Mouse (Mus musculus) MEL (cell line): Measurements from ENCODE around the gene Arap1. TPM values are rescaled to one million over a fixed set of nuclear protein-coding genes. Genes with fewer than 3 reads are reported as not detected.

Experiments used
- DNase-seq: peaks from one replicate; pipeline ENCODE4 v3.0.0; 2011; ENCODE audit warnings: low read depth, low spot score
- H3K27ac ChIP-seq: 2 replicates; pipeline ENCODE4 v1.5.1; 2012; ENCODE audit warnings: low read depth, mild to moderate bottlenecking, control low read depth, low read length, moderate library complexity; ENCODE audit not compliant: control insufficient read depth
- H3K27me3 ChIP-seq, 2 experiments: fragments of 150-350 bp in 1 of 2; sonication (generic) in 1 of 2; 2 replicates each; pipeline ENCODE4 v1.6.1; 2012; ENCODE audit warnings: low read length in 2 of 2, mild to moderate bottlenecking in 2 of 2, improper control_type of control experiment in 1 of 2, moderate library complexity in 1 of 2; ENCODE audit not compliant: insufficient read depth in 2 of 2, control insufficient read depth in 1 of 2
- H3K36me3 ChIP-seq, 2 experiments: 2 replicates each; pipeline ENCODE4 v1.6.1; 2012 to 2014; ENCODE audit warnings: low read length in 2 of 2, improper control_type of control experiment in 1 of 2, inconsistent platforms in 1 of 2, mild to moderate bottlenecking in 1 of 2; ENCODE audit not compliant: insufficient read depth in 2 of 2, control insufficient read depth in 1 of 2
- H3K4me1 ChIP-seq, 2 experiments: fragments of 150-350 bp in 1 of 2; sonication (generic) in 1 of 2; 2 replicates each; pipeline ENCODE4 v1.6.1; 2012; ENCODE audit warnings: low read length in 2 of 2, improper control_type of control experiment in 1 of 2, mild to moderate bottlenecking in 1 of 2; ENCODE audit not compliant: insufficient read depth in 2 of 2, control insufficient read depth in 1 of 2
- H3K4me3 ChIP-seq, 2 experiments: fragments of 150-350 bp in 1 of 2; sonication (generic) in 1 of 2; 2 replicates each; pipeline ENCODE4 v1.5.1; 2012; ENCODE audit warnings: low read depth in 2 of 2, low read length in 2 of 2, mild to moderate bottlenecking in 2 of 2, moderate library complexity in 2 of 2, control low read depth in 1 of 2, improper control_type of control experiment in 1 of 2; ENCODE audit not compliant: control insufficient read depth in 1 of 2, insufficient read depth in 1 of 2
- H3K79me2 ChIP-seq: 2 replicates; pipeline ENCODE4 v1.6.1; 2012; ENCODE audit warnings: mild to moderate bottlenecking, low read length, moderate library complexity; ENCODE audit not compliant: control insufficient read depth, poor library complexity, insufficient read depth
- H3K9ac ChIP-seq: 2 replicates; pipeline ENCODE4 v1.6.1; 2012; ENCODE audit warnings: low read depth, mild to moderate bottlenecking, control low read depth, low read length, moderate library complexity; ENCODE audit not compliant: control insufficient read depth, poor library complexity, severe bottlenecking
- H3K9me3 ChIP-seq: fragments of 150-350 bp; sonication (generic); replicated peaks from 2 replicates; pipeline ENCODE4 v1.6.1; 2012; ENCODE audit warnings: mild to moderate bottlenecking, low read length, improper control_type of control experiment, moderate library complexity; ENCODE audit not compliant: insufficient read depth
- CHD2 ChIP-seq: IDR thresholded peaks from 2 replicates; pipeline ENCODE4 v1.6.1; 2011; ENCODE audit warnings: low read length, improper control_type of control experiment
- CTCF ChIP-seq, 3 experiments: IDR thresholded peaks in 2 of 3; conservative IDR thresholded peaks in 1 of 3; 2 replicates each; pipeline ENCODE4 v1.5.1; 2011 to 2012; ENCODE audit warnings: low read length in 3 of 3, low read depth in 2 of 3, mild to moderate bottlenecking in 2 of 3, improper control_type of control experiment in 1 of 3, inconsistent platforms in 1 of 3, mixed read lengths in 1 of 3, moderate library complexity in 1 of 3; ENCODE audit not compliant: control insufficient read depth in 1 of 3, insufficient read depth in 1 of 3, poor library complexity in 1 of 3, severe bottlenecking in 1 of 3
- EP300 ChIP-seq, 2 experiments: IDR thresholded peaks; 2 replicates each; pipeline ENCODE4 v1.6.1; 2011; ENCODE audit warnings: improper control_type of control experiment in 2 of 2, low read length in 2 of 2, low read depth in 1 of 2, mild to moderate bottlenecking in 1 of 2
- ETS1 ChIP-seq: IDR thresholded peaks from 2 replicates; pipeline ENCODE4 v1.6.1; 2012; ENCODE audit warnings: low read depth, mild to moderate bottlenecking, inconsistent platforms, low read length, improper control_type of control experiment, moderate library complexity
- JUND ChIP-seq: IDR thresholded peaks from 2 replicates; pipeline ENCODE4 v1.6.1; 2011; ENCODE audit warnings: low read depth, mild to moderate bottlenecking, improper control_type of control experiment, low read length
- KAT2A ChIP-seq: conservative IDR thresholded peaks from 2 replicates; pipeline ENCODE4 v1.6.1; 2012; ENCODE audit warnings: low read depth, low read length, improper control_type of control experiment, inconsistent platforms
- MAX ChIP-seq: IDR thresholded peaks from 2 replicates; pipeline ENCODE4 v1.6.1; 2011; ENCODE audit warnings: low read length, improper control_type of control experiment
- MAZ ChIP-seq: IDR thresholded peaks from 2 replicates; pipeline ENCODE4 v1.6.1; 2012; ENCODE audit warnings: low read depth, mild to moderate bottlenecking, inconsistent platforms, low read length, improper control_type of control experiment
- MEF2A ChIP-seq: IDR thresholded peaks from 2 replicates; pipeline ENCODE4 v1.6.1; 2014; ENCODE audit warnings: low read depth, mild to moderate bottlenecking, inconsistent platforms, low read length, improper control_type of control experiment; ENCODE audit not compliant: poor library complexity, insufficient replicate concordance, severe bottlenecking; ENCODE audit errors: extremely low read depth
- MYC ChIP-seq: IDR thresholded peaks from 2 replicates; pipeline ENCODE4 v1.6.1; 2011; ENCODE audit warnings: low read depth, mild to moderate bottlenecking, low read length, improper control_type of control experiment, moderate library complexity
- NELFE ChIP-seq: IDR thresholded peaks from 2 replicates; pipeline ENCODE4 v1.6.1; 2011; ENCODE audit warnings: low read depth, low read length, improper control_type of control experiment
- NRF1 ChIP-seq: IDR thresholded peaks from 2 replicates; pipeline ENCODE4 v1.6.1; 2014; ENCODE audit warnings: low read depth, mild to moderate bottlenecking, inconsistent platforms, low read length, improper control_type of control experiment, moderate library complexity; ENCODE audit not compliant: poor library complexity, insufficient read depth, severe bottlenecking
- POLR2A ChIP-seq, 2 experiments: IDR thresholded peaks; 2 replicates each; pipeline ENCODE4 v1.6.1; 2011 to 2012; ENCODE audit warnings: low read length in 2 of 2, mild to moderate bottlenecking in 2 of 2, control low read depth in 1 of 2, improper control_type of control experiment in 1 of 2, low read depth in 1 of 2, moderate library complexity in 1 of 2; ENCODE audit not compliant: control insufficient read depth in 1 of 2, insufficient read depth in 1 of 2, poor library complexity in 1 of 2
- POLR2AphosphoS2 ChIP-seq: IDR thresholded peaks from 2 replicates; pipeline ENCODE4 v1.6.1; 2011; ENCODE audit warnings: low read length, improper control_type of control experiment
- POLR2AphosphoS5 ChIP-seq: IDR thresholded peaks from 2 replicates; pipeline ENCODE4 v1.6.1; 2012; ENCODE audit warnings: low read depth, borderline replicate concordance, mild to moderate bottlenecking, inconsistent platforms, low read length, moderate library complexity, mixed read lengths
- SIN3A ChIP-seq: IDR thresholded peaks from 2 replicates; pipeline ENCODE4 v1.6.1; 2012; ENCODE audit warnings: low read length, improper control_type of control experiment, inconsistent platforms
- SMC3 ChIP-seq: IDR thresholded peaks from 2 replicates; pipeline ENCODE4 v1.6.1; 2011; ENCODE audit warnings: low read depth, low read length, improper control_type of control experiment
- TBP ChIP-seq: IDR thresholded peaks from 2 replicates; pipeline ENCODE4 v1.8.0; 2011; ENCODE audit warnings: low read depth, low read length, improper control_type of control experiment
- TCF12 ChIP-seq: IDR thresholded peaks from 2 replicates; pipeline ENCODE4 v1.6.1; 2014; ENCODE audit warnings: low read depth, mild to moderate bottlenecking, inconsistent platforms, low read length, improper control_type of control experiment, moderate library complexity
- USF1 ChIP-seq: IDR thresholded peaks from 2 replicates; pipeline ENCODE4 v1.6.1; 2014; ENCODE audit warnings: low read depth, mild to moderate bottlenecking, inconsistent platforms, low read length, improper control_type of control experiment, moderate library complexity
- ZC3H11A ChIP-seq: IDR thresholded peaks from 2 replicates; pipeline ENCODE4 v1.6.1; 2012; ENCODE audit warnings: low read depth, mild to moderate bottlenecking, inconsistent platforms, low read length, improper control_type of control experiment
- ZKSCAN1 ChIP-seq: IDR thresholded peaks from 2 replicates; pipeline ENCODE4 v1.6.1; 2012; ENCODE audit warnings: low read depth, mild to moderate bottlenecking, inconsistent platforms, low read length, improper control_type of control experiment, moderate library complexity
- ZMIZ1 ChIP-seq: IDR thresholded peaks from 2 replicates; pipeline ENCODE4 v1.6.1; 2012; ENCODE audit warnings: low read depth, mild to moderate bottlenecking, inconsistent platforms, low read length, improper control_type of control experiment, moderate library complexity
- polyA plus RNA-seq, 2 experiments: library from polyadenylated mRNA; stranded (reverse) in 1 of 2; unstranded in 1 of 2; fragments of >175 nt in 1 of 2; fragments of >200 nt in 1 of 2; gene quantifications; 2 replicates each; pipeline versions ENCODE4 v1.2.1 to v1.2.4; 2012; ENCODE audit warnings: low replicate concordance in 2 of 2, low read depth in 1 of 2; ENCODE audit not compliant: insufficient read length in 2 of 2, insufficient read depth in 1 of 2, missing spikeins in 1 of 2
- total RNA-seq: library from RNA; depleted of rRNA; stranded (reverse); fragments of 300-350 nt; gene quantifications from 2 replicates; pipeline ENCODE4 v1.2.3, GENCODE M21; 2012

Arap1 gene
- total and polyA plus RNA-seq, 3 experiments = 13.6 to 27.1 TPM; not detected in 1

DNA sequence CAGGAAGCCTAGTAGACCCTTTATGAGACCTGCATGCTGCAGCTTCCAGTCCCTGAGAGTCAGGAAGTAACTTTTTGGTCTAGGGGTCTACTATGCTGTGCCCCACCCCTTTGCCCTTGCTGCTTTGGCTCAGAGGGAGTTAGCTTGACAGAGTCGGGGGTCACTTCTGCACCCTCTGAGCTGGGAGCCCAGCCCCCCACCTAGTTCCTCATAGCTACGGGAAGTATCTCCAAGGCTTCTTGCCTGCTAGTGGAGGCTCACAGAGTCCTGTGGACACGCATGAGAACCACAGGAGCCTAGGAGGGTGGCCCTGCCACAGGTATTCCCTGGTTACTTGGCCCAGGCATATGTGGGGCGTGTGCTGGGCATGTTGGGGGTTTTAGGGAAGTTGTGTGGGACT, 13.2 kb downstream of the Arap1 start:
- Histone ChIP-seq H3K27me3 (no peaks in the 10 kb centered on the region), H3K9ac (no peak overlapping the region), H3K27ac (no peak overlapping the region), H3K4me1 (peaks cover 16 to 38% of the 10 kb centered on the region in 2 experiments), H3K36me3 (peaks cover 0 to 22% of the 10 kb centered on the region in 2 experiments; a peak in 2 of 4 replicates), H3K9me3 (no peaks in the 10 kb centered on the region), H3K4me3 (no peak overlapping the region), H3K79me2 (no peaks in the 10 kb centered on the region; the same call in 1 of the 2 replicates)
- DNase-seq = peak; percentile 34
- no peak for TF ChIP-seq SIN3A

GRCm38 (mm10) chr7:101361767-101362166, 13.9 kb downstream of the Arap1 start:
- no peak overlapping the region for H3K27ac ChIP-seq
- H3K36me3 ChIP-seq = peaks cover 0 to 22% of the 10 kb centered on the region in 2 experiments; a peak in 2 of 4 replicates
- H3K27me3 ChIP-seq = no peaks in the 10 kb centered on the region
- H3K79me2 ChIP-seq = no peaks in the 10 kb centered on the region; the same call in 1 of the 2 replicates
- H3K4me1 ChIP-seq = peaks cover 16 to 38% of the 10 kb centered on the region in 2 experiments
- H3K9ac ChIP-seq = no peak overlapping the region
- TF ChIP-seq TCF12 (no peak), MYC (no peak), CTCF (IDR thresholded peaks at IDR 0.05 in 2 of 3, conservative IDR thresholded peaks at IDR 0.05 in 1 of 3; ENCODE audit: control insufficient read depth in 1 of 3, insufficient read depth in 1 of 3, low read depth in 2 of 3, low read length in 3 of 3, poor library complexity in 1 of 3, severe bottlenecking in 1 of 3) (no peak), NRF1 (no peak), TBP (no peak), ETS1 (no peak), POLR2AphosphoS2 (no peak)
- H3K9me3 ChIP-seq = no peaks in the 10 kb centered on the region
- no peak for DNase-seq
- no peak overlapping the region for H3K4me3 ChIP-seq

DNA sequence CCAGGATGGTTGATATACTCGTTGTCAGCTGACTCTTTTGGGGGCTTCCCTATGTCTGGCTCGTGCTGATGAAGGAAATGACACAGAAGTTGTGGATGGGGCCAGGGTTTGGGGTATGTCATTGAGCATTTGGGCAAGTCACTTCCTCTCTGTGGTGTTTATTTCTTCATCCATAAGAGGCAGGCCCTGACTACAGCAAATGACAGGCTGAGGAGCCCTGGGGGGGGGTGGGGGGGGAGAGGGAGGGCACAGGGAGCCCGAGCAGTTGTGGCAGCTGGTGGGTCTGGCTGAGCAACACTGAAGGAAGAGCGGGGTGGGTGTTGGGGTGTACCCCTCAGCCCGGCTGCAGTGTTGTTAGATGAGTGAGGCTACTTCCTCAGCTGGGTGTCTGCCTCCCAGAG, 14.9 kb downstream of the Arap1 start:
- Histone ChIP-seq H3K9ac (no peak overlapping the region), H3K27ac (no peak overlapping the region), H3K36me3 (peaks cover 0 to 26% of the 10 kb centered on the region in 2 experiments; a peak in 2 of 4 replicates), H3K79me2 (no peaks in the 10 kb centered on the region; the same call in 1 of the 2 replicates), H3K4me1 (peaks cover 19 to 45% of the 10 kb centered on the region in 2 experiments), H3K4me3 (no peak overlapping the region), H3K27me3 (no peaks in the 10 kb centered on the region), H3K9me3 (no peaks in the 10 kb centered on the region)
- peak; percentile 53 for DNase-seq
- TF ChIP-seq TCF12 (no peak), POLR2AphosphoS5 (no peak), ZC3H11A (no peak), CHD2 (no peak), USF1 (no peak), MAZ (no peak), CTCF (IDR thresholded peaks at IDR 0.05 in 2 of 3, conservative IDR thresholded peaks at IDR 0.05 in 1 of 3; ENCODE audit: control insufficient read depth in 1 of 3, insufficient read depth in 1 of 3, low read depth in 2 of 3, low read length in 3 of 3, poor library complexity in 1 of 3, severe bottlenecking in 1 of 3) (no peak), MEF2A (no peak), NELFE (no peak), JUND (no peak), MAX (no peak), ZMIZ1 (no peak), ZKSCAN1 (no peak), KAT2A (no peak), EP300 (IDR thresholded peaks at IDR 0.05; ENCODE audit: low read depth in 1 of 2, low read length in 2 of 2) (no peak), SMC3 (no peak), POLR2A (IDR thresholded peaks at IDR 0.05; ENCODE audit: control insufficient read depth in 1 of 2, insufficient read depth in 1 of 2, low read depth in 1 of 2, low read length in 2 of 2, poor library complexity in 1 of 2) (no peak)
